Mouse (Mus musculus) stomach, embryonic 15.5 days (tissue): ENCODE measurements around the gene Rnf26. TPM values are rescaled to one million over a fixed set of nuclear protein-coding genes. Genes with fewer than 3 reads are reported as not detected.

ENCODE experiments used
- ATAC-seq: fragments of 200-750 bp; cut with Nextera tagmentation; 2 replicates; pipeline ENCODE4 v1.8.0; 2017; ENCODE audit warnings: low read depth, moderate number of reproducible peaks, moderate TSS enrichment; ENCODE audit not compliant: insufficient read depth, low FRiP score
- H3K27ac ChIP-seq: fragments of 300-500 bp; sonication (generic); 2 replicates; pipeline ENCODE4 v1.5.1; 2015; ENCODE audit warnings: mild to moderate bottlenecking, inconsistent platforms
- H3K27me3 ChIP-seq: fragments of 300-500 bp; sonication (generic); replicated peaks from 2 replicates; pipeline ENCODE4 v1.6.1; 2015; ENCODE audit warnings: inconsistent platforms
- H3K36me3 ChIP-seq: fragments of 300-500 bp; sonication (generic); 2 replicates; pipeline ENCODE4 v1.6.1; 2015; ENCODE audit warnings: inconsistent platforms
- H3K4me1 ChIP-seq: fragments of 300-500 bp; sonication (generic); 2 replicates; pipeline ENCODE4 v1.6.1; 2015; ENCODE audit warnings: inconsistent platforms
- H3K4me2 ChIP-seq: fragments of 300-500 bp; sonication (generic); 2 replicates; pipeline ENCODE4 v1.6.1; 2015; ENCODE audit warnings: mild to moderate bottlenecking, inconsistent platforms
- H3K4me3 ChIP-seq: fragments of 300-500 bp; sonication (generic); replicated peaks from 2 replicates; pipeline ENCODE4 v1.5.1; 2015; ENCODE audit warnings: inconsistent platforms
- H3K9ac ChIP-seq: fragments of 300-500 bp; sonication (generic); 2 replicates; pipeline ENCODE4 v1.6.1; 2015; ENCODE audit warnings: inconsistent platforms
- H3K9me3 ChIP-seq: fragments of 300-500 bp; sonication (generic); 2 replicates; pipeline ENCODE4 v1.6.1; 2016; ENCODE audit warnings: inconsistent platforms
- WGBS: fragments of 180-500 bp; shearing (Covaris S2); methylation state at CpG from one replicate; pipeline ENCODE4 v1.1.7; 2015; 5-methylcytosine and 5-hydroxymethylcytosine counted together
- polyA plus RNA-seq: library from polyadenylated mRNA; unstranded; fragments of >200 nt; fragmentation: Nextera tagmentation; extraction: Ambion mirVana; gene quantifications from 2 replicates; pipeline ENCODE4 v1.2.1, GENCODE M21; 2015

Rnf26 gene
- polyA plus RNA-seq, 1 experiment from 2014 or later = 59.9 TPM

- Histone ChIP-seq H3K9ac (peak within 1 kb of the TSS; percentile 78), H3K4me1 (peaks cover 28% of the 10 kb centered on the region), H3K9me3 (no peaks in the 10 kb centered on the region), H3K27me3 (no peaks in the 10 kb centered on the region), H3K36me3 (no peaks in the 10 kb centered on the region), H3K4me3 (peak within 1 kb of the TSS; percentile 65), H3K4me2 (peak within 1 kb of the TSS; percentile 92), H3K27ac (peak within 1 kb of the TSS; percentile 87)
- peak; percentile 21; the same call in 1 of the 2 replicates for ATAC-seq
- under 1% methylated on average over 50 of the region's 55 CpGs for WGBS
Measured at GRCm38 (mm10) chr9:44134101-44134850, 21.0 kb upstream of the Rnf26 start, which contains the start of gene Mcam. Gene Mcam, plus strand, starts transcription at chr9:44134469.

GRCm38 (mm10) chr9:44133287-44133686, 20.0 kb upstream of the Rnf26 start:
- no peak overlapping the region for H3K9ac ChIP-seq
- no peak for ATAC-seq
- H3K36me3 ChIP-seq = no peaks in the 10 kb centered on the region
- no peaks in the 10 kb centered on the region for H3K9me3 ChIP-seq
- H3K27me3 ChIP-seq = no peaks in the 10 kb centered on the region
- H3K4me1 ChIP-seq = peaks cover 28% of the 10 kb centered on the region
- WGBS = 11% methylated on average over 2 of the region's 2 CpGs
- H3K4me3 ChIP-seq = peak overlapping the region; percentile 65
- H3K27ac ChIP-seq = peak overlapping the region; percentile 87
- H3K4me2 ChIP-seq = peak overlapping the region; percentile 92

GRCm38 (mm10) chr9:44132200-44132599, 18.9 kb upstream of the Rnf26 start:
- WGBS = 62% methylated on average over 5 of the region's 5 CpGs
- Histone ChIP-seq H3K4me3 (no peak overlapping the region), H3K27me3 (no peaks in the 10 kb centered on the region), H3K36me3 (no peaks in the 10 kb centered on the region), H3K4me2 (no peak overlapping the region), H3K4me1 (peaks cover 28% of the 10 kb centered on the region), H3K27ac (no peak overlapping the region), H3K9ac (no peak overlapping the region), H3K9me3 (no peaks in the 10 kb centered on the region)
- ATAC-seq = no peak

- ATAC-seq = no peak
- peaks cover 32% of the 10 kb centered on the region for H3K4me1 ChIP-seq
- peak overlapping the region; percentile 90 for H3K27ac ChIP-seq
- no peaks in the 10 kb centered on the region for H3K9me3 ChIP-seq
- H3K9ac ChIP-seq = no peak overlapping the region
- no peak overlapping the region; the same call in 1 of the 2 replicates for H3K4me2 ChIP-seq
- H3K27me3 ChIP-seq = no peaks in the 10 kb centered on the region
- WGBS = 43% methylated on average over 7 of the region's 7 CpGs
- no peaks in the 10 kb centered on the region for H3K36me3 ChIP-seq
- H3K4me3 ChIP-seq = no peak overlapping the region
Measured at GRCm38 (mm10) chr9:44131276-44131590, 17.9 kb upstream of the Rnf26 start.

GRCm38 (mm10) chr9:44130581-44131275, 17.4 kb upstream of the Rnf26 start:
- Histone ChIP-seq H3K36me3 (no peaks in the 10 kb centered on the region), H3K27ac (peak overlapping the region; percentile 90), H3K4me2 (peak overlapping the region; percentile 67), H3K9ac (no peak overlapping the region), H3K4me1 (peaks cover 30% of the 10 kb centered on the region), H3K4me3 (peak overlapping the region; percentile 38; the same call in 1 of the 2 replicates), H3K9me3 (no peaks in the 10 kb centered on the region), H3K27me3 (no peaks in the 10 kb centered on the region)
- peak; percentile 9; the same call in 1 of the 2 replicates for ATAC-seq
- 25% methylated on average over 19 of the region's 19 CpGs for WGBS

GRCm38 (mm10) chr9:44130034-44130433, 16.7 kb upstream of the Rnf26 start:
- Histone ChIP-seq H3K4me1 (peaks cover 31% of the 10 kb centered on the region), H3K27me3 (no peaks in the 10 kb centered on the region), H3K27ac (peak overlapping the region; percentile 93), H3K4me3 (peak overlapping the region; percentile 38), H3K4me2 (peak overlapping the region; percentile 67), H3K36me3 (no peaks in the 10 kb centered on the region), H3K9ac (peak overlapping the region; percentile 17; the same call in 1 of the 2 replicates), H3K9me3 (no peaks in the 10 kb centered on the region)
- ATAC-seq = peak; percentile 59
- WGBS = 0% methylated on average over 27 of the region's 27 CpGs

GRCm38 (mm10) chr9:44129633-44130032, 16.3 kb upstream of the Rnf26 start:
- H3K36me3 ChIP-seq = no peaks in the 10 kb centered on the region
- peak overlapping the region; percentile 38 for H3K4me3 ChIP-seq
- H3K27ac ChIP-seq = peak overlapping the region; percentile 93
- H3K9me3 ChIP-seq = no peaks in the 10 kb centered on the region
- H3K4me1 ChIP-seq = peaks cover 27% of the 10 kb centered on the region
- peak overlapping the region; percentile 67 for H3K4me2 ChIP-seq
- 7% methylated on average over 9 of the region's 9 CpGs for WGBS
- H3K9ac ChIP-seq = peak overlapping the region; percentile 17; the same call in 1 of the 2 replicates
- H3K27me3 ChIP-seq = no peaks in the 10 kb centered on the region
- no peak for ATAC-seq

- no peak overlapping the region for H3K4me3 ChIP-seq
- WGBS = 53% methylated on average over 3 of the region's 3 CpGs
- ATAC-seq = no peak
- H3K27ac ChIP-seq = no peak overlapping the region
- peaks cover 22% of the 10 kb centered on the region for H3K4me1 ChIP-seq
- H3K9ac ChIP-seq = no peak overlapping the region
- H3K36me3 ChIP-seq = no peaks in the 10 kb centered on the region
- no peaks in the 10 kb centered on the region for H3K27me3 ChIP-seq
- no peaks in the 10 kb centered on the region for H3K9me3 ChIP-seq
- H3K4me2 ChIP-seq = no peak overlapping the region
Measured at GRCm38 (mm10) chr9:44127351-44127801, 14.1 kb upstream of the Rnf26 start.

- no peak overlapping the region for H3K4me3 ChIP-seq
- no peak overlapping the region for H3K9ac ChIP-seq
- H3K36me3 ChIP-seq = no peaks in the 10 kb centered on the region
- H3K27ac ChIP-seq = peak overlapping the region; percentile 51; the same call in 1 of the 2 replicates
- 77% methylated on average over 3 of the region's 3 CpGs for WGBS
- H3K9me3 ChIP-seq = no peaks in the 10 kb centered on the region
- H3K4me1 ChIP-seq = peaks cover 22% of the 10 kb centered on the region
- no peaks in the 10 kb centered on the region for H3K27me3 ChIP-seq
- no peak for ATAC-seq
- H3K4me2 ChIP-seq = no peak overlapping the region
Measured at GRCm38 (mm10) chr9:44126746-44127145, 13.4 kb upstream of the Rnf26 start.

GRCm38 (mm10) chr9:44125546-44126428, 12.5 kb upstream of the Rnf26 start:
- Histone ChIP-seq H3K4me2 (peak overlapping the region; percentile 33), H3K27me3 (no peaks in the 10 kb centered on the region), H3K27ac (peak overlapping the region; percentile 51; the same call in 1 of the 2 replicates), H3K4me1 (peaks cover 17% of the 10 kb centered on the region), H3K9ac (no peak overlapping the region), H3K4me3 (no peak overlapping the region), H3K36me3 (no peaks in the 10 kb centered on the region), H3K9me3 (no peaks in the 10 kb centered on the region)
- ATAC-seq = no peak
- 24% methylated on average over 18 of the region's 18 CpGs for WGBS

GRCm38 (mm10) chr9:44125026-44125425, 11.7 kb upstream of the Rnf26 start:
- ATAC-seq = no peak
- Histone ChIP-seq H3K9ac (no peak overlapping the region), H3K4me3 (no peak overlapping the region), H3K9me3 (no peaks in the 10 kb centered on the region), H3K4me2 (no peak overlapping the region), H3K36me3 (no peaks in the 10 kb centered on the region), H3K4me1 (peaks cover 10% of the 10 kb centered on the region), H3K27me3 (no peaks in the 10 kb centered on the region), H3K27ac (no peak overlapping the region)
- WGBS = 58% methylated on average over 5 of the region's 5 CpGs
